In genomic region chr17:74868185-74868907, GRCm38 (mm10) we compare ENCODE assay signal across 11 mouse cellular contexts.
DNase-seq lines count a peak whose midpoint lies in the region; ATAC-seq lines count a peak whose summit lies in the region.
"Had no signal": no experiment of that assay in that cellular context is flagged by ENCODE, and none has a peak within 500 bp of the region (broad histone marks: within the 10 kb centered on the region; RNA-seq: fewer than 3 reads in every experiment).

No protein-coding gene starts in this region.

- intact Hi-C loops in heart, postnatal 10 days (cut with DNase I), result loop anchor here (2.0 to 5.0 kb wide), 4 partner anchors 56 to 204 kb away; partner anchors contain the start of gene Ltbp1

- no peak overlapping the region for H3K9ac ChIP-seq in heart, embryonic 14.5 days (ENCODE audit: low read length)
- H3K9ac ChIP-seq in limb, embryonic 13.5 days, result no peak overlapping the region
- H3K9ac ChIP-seq: midbrain, embryonic 13.5 days had no signal

- no peaks in the 10 kb centered on the region for H3K27me3 ChIP-seq in heart, embryonic 14.5 days (ENCODE audit: control insufficient read depth, insufficient read depth, low read length)
- no peaks in the 10 kb centered on the region for H3K27me3 ChIP-seq in megakaryocyte, embryonic 14.5 days (replicated peaks)
- no peaks in the 10 kb centered on the region for H3K27me3 ChIP-seq in limb, embryonic 13.5 days
- H3K27me3 ChIP-seq: midbrain, embryonic 13.5 days had no signal

- no peak for DNase-seq in heart, postnatal 10 days
- DNase-seq in spleen, postnatal 4 days (ENCODE audit: low spot score in 2 of 2), result no peak
- DNase-seq: cerebellum, adult 8-10 months; kidney, postnatal 36 days; right cerebral cortex, postnatal 25 days had no signal

- no peak overlapping the region for H3K4me3 ChIP-seq in heart, embryonic 14.5 days (ENCODE audit: control insufficient read depth in 1 of 2, insufficient read depth in 1 of 2, low read depth in 1 of 2, low read length in 2 of 2)
- H3K4me3 ChIP-seq in megakaryocyte, embryonic 14.5 days (replicated peaks), result peak overlapping the region; percentile 18
- no peak overlapping the region for H3K4me3 ChIP-seq in limb, embryonic 13.5 days
- H3K4me3 ChIP-seq: midbrain, embryonic 13.5 days had no signal

- ATAC-seq in heart, embryonic 14.5 days (ENCODE audit: insufficient number of reproducible peaks, insufficient read depth, low FRiP score, low read depth), result no peak
- ATAC-seq in megakaryocyte, adult 5-6 weeks (ENCODE audit: poor library complexity, severe bottlenecking), result no peak
- no peak for ATAC-seq in limb, embryonic 13.5 days (ENCODE audit: low FRiP score, low read depth)
- peak; percentile 20; the same call in 1 of the 2 replicates for ATAC-seq in megakaryocyte-erythroid progenitor cell, adult 5-6 weeks (replicated peaks; ENCODE audit: low FRiP score, low TSS enrichment, poor library complexity, severe bottlenecking)
- ATAC-seq: midbrain, embryonic 13.5 days had no signal

- H3K9me3 ChIP-seq in heart, embryonic 14.5 days (ENCODE audit: control insufficient read depth, low read length), result no peaks in the 10 kb centered on the region
- H3K9me3 ChIP-seq in megakaryocyte, embryonic 14.5 days, result no peaks in the 10 kb centered on the region
- no peaks in the 10 kb centered on the region for H3K9me3 ChIP-seq in limb, embryonic 13.5 days
- H3K9me3 ChIP-seq: midbrain, embryonic 13.5 days had no signal

- 33% methylated on average over 12 of the region's 12 CpGs for WGBS in heart, embryonic 14.5 days
- 49% methylated on average over 12 of the region's 12 CpGs for whole genome bisulfite sequencing in limb, embryonic 13.5 days

- peak overlapping the region; percentile 63 to 95 for H3K27ac ChIP-seq in heart, embryonic 14.5 days (replicated peaks in 1 of 2; ENCODE audit: control insufficient read depth in 1 of 2, insufficient read depth in 1 of 2, low read depth in 2 of 2, low read length in 2 of 2)
- H3K27ac ChIP-seq in limb, embryonic 13.5 days, result peak overlapping the region; percentile 81
- H3K27ac ChIP-seq: midbrain, embryonic 13.5 days had no signal

- no peaks in the 10 kb centered on the region for H3K36me3 ChIP-seq in heart, embryonic 14.5 days (ENCODE audit: control insufficient read depth, insufficient read depth, low read length)
- peaks cover 4% of the 10 kb centered on the region for H3K36me3 ChIP-seq in megakaryocyte, embryonic 14.5 days (replicated peaks; ENCODE audit: low read length)
- H3K36me3 ChIP-seq in limb, embryonic 13.5 days, result no peaks in the 10 kb centered on the region
- H3K36me3 ChIP-seq: midbrain, embryonic 13.5 days had no signal

- no peak overlapping the region for H3K4me2 ChIP-seq in heart, embryonic 14.5 days (ENCODE audit: low read length)
- H3K4me2 ChIP-seq in limb, embryonic 13.5 days (replicated peaks), result no peak overlapping the region
- H3K4me2 ChIP-seq: midbrain, embryonic 13.5 days had no signal

- peaks cover 54 to 73% of the 10 kb centered on the region in 2 experiments for H3K4me1 ChIP-seq in heart, embryonic 14.5 days (ENCODE audit: control insufficient read depth in 2 of 2, insufficient read depth in 2 of 2, low read length in 2 of 2)
- H3K4me1 ChIP-seq in megakaryocyte, embryonic 14.5 days, result peaks cover 96% of the 10 kb centered on the region
- H3K4me1 ChIP-seq in limb, embryonic 13.5 days, result peaks cover 64% of the 10 kb centered on the region
